Mouse (Mus musculus): Measurements from ENCODE around the gene Ankrd42.
A peak's percentile ranks its signal among the peaks of the same experiment; 100 is the strongest.

Ankrd42 gene

GRCm38 (mm10) chr7:92566775-92567174, 70.2 kb downstream of the Ankrd42 start:
- no peak for DNase-seq (ENCODE audit: low spot score)

GRCm38 (mm10) chr7:92560986-92561876, 75.7 kb downstream of the Ankrd42 start, which contains the start of gene Ccdc90b:
Gene Ccdc90b (plus strand): TSS chr7:92561149.
- DNase-seq (ENCODE audit: low spot score), result peak; percentile 79

DNA sequence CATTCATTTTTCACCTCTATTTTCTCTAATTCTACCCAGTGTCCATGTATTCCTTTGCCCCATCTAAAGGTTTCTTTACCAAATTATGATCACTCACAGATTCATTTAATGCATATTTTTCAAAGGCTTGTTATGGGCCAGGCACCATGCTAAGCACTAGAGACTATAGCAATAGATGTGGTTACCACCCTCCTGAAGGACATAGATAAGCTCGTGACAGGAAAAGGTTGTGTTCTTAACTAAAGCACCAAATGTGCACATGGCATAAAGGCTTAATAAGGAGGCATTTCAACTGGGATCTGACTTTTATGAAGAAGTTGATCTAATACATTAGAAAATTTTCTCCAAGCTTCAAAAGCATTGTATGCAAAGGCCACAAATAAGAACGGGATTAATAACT, 78.2 kb downstream of the Ankrd42 start:
- DNase-seq (ENCODE audit: low spot score), result no peak

DNA sequence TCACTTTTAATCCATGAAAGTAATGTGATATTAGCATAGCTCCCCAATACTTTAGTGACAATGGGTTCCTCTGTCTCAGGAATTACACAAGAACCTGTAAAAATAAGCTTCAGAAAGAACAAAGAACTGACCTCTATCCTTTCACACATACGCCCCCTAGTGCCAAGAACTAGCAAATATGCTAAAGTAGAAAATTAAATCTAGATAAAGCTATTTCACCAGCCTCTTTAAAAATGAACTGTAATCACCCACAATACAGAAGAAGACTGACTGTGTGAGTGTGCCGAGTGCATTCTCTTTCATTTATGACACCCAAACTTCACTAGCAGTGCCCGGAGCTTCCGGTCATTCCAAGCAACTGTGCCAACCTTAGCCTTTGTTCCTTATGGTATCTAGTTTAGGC, 86.0 kb downstream of the Ankrd42 start:
- no peak for DNase-seq (ENCODE audit: low spot score)

GRCm38 (mm10) chr7:92550248-92550989, 86.5 kb downstream of the Ankrd42 start:
- DNase-seq (ENCODE audit: low spot score), result no peak

GRCm38 (mm10) chr7:92546763-92547162, 90.2 kb downstream of the Ankrd42 start:
- no peak for DNase-seq (ENCODE audit: low spot score)

DNA sequence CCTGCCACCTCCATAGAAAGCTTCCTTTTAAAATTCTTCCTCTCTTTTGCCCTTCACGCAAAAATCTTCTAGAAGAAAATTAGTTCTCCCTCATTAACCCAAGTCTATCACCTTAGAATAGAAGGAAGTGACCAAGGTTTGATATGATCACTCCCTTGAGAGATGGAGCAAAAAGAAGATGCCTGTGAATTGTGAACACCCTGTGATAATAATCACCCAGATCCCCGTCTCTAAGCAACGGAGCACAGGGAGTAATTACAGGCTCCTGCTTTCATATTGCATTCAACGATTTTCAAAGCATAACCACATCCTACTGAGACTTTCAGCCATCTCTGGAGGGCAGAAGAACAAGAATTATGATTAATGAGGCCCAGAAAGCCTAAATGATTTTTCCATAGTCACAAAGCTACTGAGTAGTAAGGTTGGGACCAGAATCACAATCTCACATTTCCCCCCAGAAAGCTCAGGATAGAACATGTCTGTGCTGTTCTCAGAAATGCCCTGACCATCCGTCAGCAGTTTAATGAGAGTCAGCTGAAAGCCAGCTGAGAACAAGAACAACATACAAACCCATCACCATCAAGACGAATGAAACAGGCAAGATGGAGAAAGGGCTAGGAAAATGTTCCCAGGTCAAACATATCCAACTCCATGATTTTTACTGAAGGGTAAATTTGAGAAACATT, 104.4 kb downstream of the Ankrd42 start:
- DNase-seq (ENCODE audit: low spot score), result no peak

Measured in ovary, postnatal 10 days (tissue).